22 mouse cellular contexts compared by ENCODE assay signal in the genomic region with DNA sequence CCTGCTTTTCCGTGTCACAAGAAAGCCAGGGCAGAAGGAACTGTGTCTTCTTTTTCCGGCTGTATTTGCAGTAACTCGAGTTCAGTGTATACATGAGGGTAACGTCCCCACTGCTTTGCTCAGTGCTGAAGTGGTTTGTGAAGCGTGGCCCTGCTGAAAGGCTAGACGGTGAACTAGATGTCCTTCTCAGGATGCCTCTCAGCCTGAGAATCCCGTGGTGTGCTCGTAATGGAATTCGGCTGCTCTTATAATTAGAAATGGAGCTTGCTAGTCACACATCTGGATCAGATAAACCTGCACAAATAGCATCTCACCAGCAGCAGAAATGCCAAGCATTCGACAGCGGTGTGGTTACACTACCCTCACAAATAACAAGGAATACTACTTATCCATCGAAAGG. TPM values are rescaled to one million over a fixed set of nuclear protein-coding genes. Genes with fewer than 3 reads are reported as not detected.
DNase-seq lines count a peak whose midpoint lies in the region; ATAC-seq and TF ChIP-seq lines count a peak whose summit lies in the region.
"Had no signal": no experiment of that assay in that cellular context is flagged by ENCODE, and none has a peak within 500 bp of the region (broad histone marks: within the 10 kb centered on the region; RNA-seq: fewer than 3 reads in every experiment).

No protein-coding gene starts in this region.

- TF ChIP-seq CTCF in embryonic fibroblast, embryonic 13.5 days (IDR thresholded peaks at IDR 0.05; ENCODE audit: borderline replicate concordance, insufficient read depth, low read length), result no peak

- intact Hi-C loops in heart, postnatal 36 days (cut with DNase I), result loop anchor here (5.0 kb wide), 1 partner anchor 37 kb away; no protein-coding TSS in a partner anchor

- 0 out of 2 replicates have a peak, but pooled peaks cover 3% of the 10 kb centered on the region for H3K36me3 ChIP-seq in heart, embryonic 14.5 days (ENCODE audit: control insufficient read depth, insufficient read depth, low read length)
- H3K36me3 ChIP-seq: midbrain, embryonic 15.5 days had no signal

- no peak for TF ChIP-seq POLR2A in embryonic fibroblast, embryonic 13.5 days (IDR thresholded peaks at IDR 0.05; ENCODE audit: low read depth, low read length)

- peak overlapping the region; percentile 90 to 91 for H3K27ac ChIP-seq in heart, embryonic 14.5 days (replicated peaks in 1 of 2; ENCODE audit: control insufficient read depth in 1 of 2, insufficient read depth in 1 of 2, low read depth in 2 of 2, low read length in 2 of 2)
- peak overlapping the region; percentile 43 for H3K27ac ChIP-seq in embryonic fibroblast, embryonic 13.5 days (ENCODE audit: insufficient read depth, low read length)
- H3K27ac ChIP-seq: macrophage; midbrain, embryonic 15.5 days had no signal

- H3K9ac ChIP-seq in heart, embryonic 14.5 days (ENCODE audit: low read length), result peak overlapping the region; percentile 56
- H3K9ac ChIP-seq: liver, postnatal 0 days; midbrain, embryonic 15.5 days had no signal

- WGBS in heart, embryonic 14.5 days, result 18% methylated on average over 12 of the region's 12 CpGs

- peak; percentile 66 for DNase-seq in embryo, embryonic 10 days (ENCODE audit: low spot score)
- no peak for DNase-seq in embryo, embryonic 9.5 days (ENCODE audit: extremely low spot score)
- no peak for DNase-seq in heart, postnatal 36 days
- peak; percentile 29 for DNase-seq in NIH3T3 (ENCODE audit: low read depth)
- no peak for DNase-seq in kidney, adult 9 months
- DNase-seq in layer of hippocampus, adult 8-10 months (ENCODE audit: low spot score in 2 of 2), result no peak
- DNase-seq: adrenal gland, postnatal 14 days; cerebellum, adult 11-12 months; cerebellum, postnatal 25 days; kidney, adult 2 months; kidney, postnatal 4 days; liver; liver, postnatal 0 days; retina, postnatal 1 day; thymus, adult 2 months had no signal

- peaks cover 32 to 82% of the 10 kb centered on the region in 2 experiments for H3K4me1 ChIP-seq in heart, embryonic 14.5 days (ENCODE audit: control insufficient read depth in 2 of 2, insufficient read depth in 2 of 2, low read length in 2 of 2)
- H3K4me1 ChIP-seq in embryonic fibroblast, embryonic 13.5 days (ENCODE audit: control insufficient read depth, insufficient read depth, low read length), result peaks cover 42% of the 10 kb centered on the region

- H3K4me3 ChIP-seq in heart, embryonic 14.5 days (ENCODE audit: control insufficient read depth in 1 of 2, insufficient read depth in 1 of 2, low read depth in 1 of 2, low read length in 2 of 2), result no peak overlapping the region
- H3K4me3 ChIP-seq in embryonic fibroblast, embryonic 13.5 days (ENCODE audit: insufficient read depth, low read length), result no peak overlapping the region
- H3K4me3 ChIP-seq: erythroblast, embryonic 14.5 days; midbrain, embryonic 15.5 days had no signal

- peak overlapping the region; percentile 46 for H3K4me2 ChIP-seq in heart, embryonic 14.5 days (ENCODE audit: low read length)
- H3K4me2 ChIP-seq: midbrain, embryonic 15.5 days had no signal

- ATAC-seq in heart, embryonic 14.5 days (ENCODE audit: insufficient number of reproducible peaks, insufficient read depth, low FRiP score, low read depth), result no peak; the same call in 1 of the 2 replicates
- ATAC-seq: forebrain, embryonic 14.5 days; liver, postnatal 0 days; midbrain, embryonic 15.5 days had no signal

- H3K9me3 ChIP-seq in heart, embryonic 14.5 days (ENCODE audit: control insufficient read depth, low read length), result no peaks in the 10 kb centered on the region
- H3K9me3 ChIP-seq: midbrain, embryonic 15.5 days had no signal

- H3K27me3 ChIP-seq in heart, embryonic 14.5 days (ENCODE audit: control insufficient read depth, insufficient read depth, low read length), result no peaks in the 10 kb centered on the region
- H3K27me3 ChIP-seq: CH12.LX; midbrain, embryonic 15.5 days had no signal

RNA-seq across cellular contexts. Expression of a gene that starts 40.7 kb away (rescaled TPM):
- polyA plus RNA-seq in heart, embryonic 14.5 days (2014; fragmentation: Nextera tagmentation; extraction: Ambion mirVana), result 25.8 and 29.0 TPM in 2 replicates
- total RNA-seq in heart, postnatal 36 days (2021), result 10 to 100 TPM; 58.3 to 58.7 TPM
- polyA plus RNA-seq in embryonic fibroblast, embryonic 13.5 days (2011; ENCODE audit: insufficient read length, low read depth, missing spikeins), result 130 and 144 TPM in 2 replicates
- 10 to 100 TPM; 17.7 to 23.4 (median 21.2) TPM for total RNA-seq in layer of hippocampus, adult 8-10 months (2022)

Comparison
In these comparisons a context has a peak if more than half of its experiments do, and no peak if none do; other contexts are left out.
1. DNase-seq: peak in embryo, embryonic 10 days (single experiment) and NIH3T3 (single experiment); none in embryo, embryonic 9.5 days (single experiment), heart, postnatal 36 days (0 of 2), kidney, adult 9 months (single experiment) and layer of hippocampus, adult 8-10 months (0 of 2).